Mouse (Mus musculus) adrenal gland, adult 18-20 months (tissue): ENCODE results near the gene Mier3. TPM values are rescaled to one million over a fixed set of nuclear protein-coding genes. Genes with fewer than 3 reads are reported as not detected.
"Not testable (repeated sequence)": the region's sequence is repeated elsewhere in the genome, so short reads cannot be mapped to it uniquely, and the experiment has no call there.

Experiments used
- DNase-seq, 2 experiments: peaks; one replicate each; pipeline ENCODE4 v3.0.0; 2021 to 2022; ENCODE audit warnings: low spot score in 2 of 2
- total RNA-seq, 2 experiments: library from RNA; stranded (reverse); gene quantifications; 1 replicate in 1 of 2; 2 replicates in 1 of 2; pipeline ENCODE4 v1.2.3; 2021

Mier3 gene
- total RNA-seq, 2 experiments from 2014 or later: 24.7 to 46.0 TPM

DNA sequence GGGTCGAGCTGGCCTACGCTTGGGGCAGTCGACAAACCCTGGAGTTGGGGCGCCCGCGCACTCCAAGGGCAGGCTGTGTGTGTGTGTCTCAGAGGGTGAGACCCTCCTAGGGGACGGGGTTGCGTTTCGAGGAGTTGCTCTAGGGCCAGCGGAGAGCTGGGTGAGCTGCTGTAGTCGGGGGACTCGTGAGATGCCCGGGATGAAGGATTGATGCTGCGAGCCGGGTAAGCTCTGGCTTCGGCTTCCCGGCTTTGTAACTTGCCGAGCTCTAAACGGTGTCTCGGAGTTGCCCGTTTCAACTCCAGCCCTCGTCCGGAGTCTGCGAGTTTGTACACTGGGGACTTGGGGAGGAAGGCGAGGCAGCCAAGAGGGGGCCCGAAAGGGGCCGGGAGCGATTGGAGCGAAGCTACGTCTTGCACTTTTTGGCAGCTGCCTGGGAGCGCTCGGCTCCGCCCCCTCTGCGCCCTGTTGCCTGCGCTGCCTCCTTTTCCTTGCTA lies 6.6 kb downstream of the Mier3 start:
- peak; percentile 62 to 65 for DNase-seq

DNA sequence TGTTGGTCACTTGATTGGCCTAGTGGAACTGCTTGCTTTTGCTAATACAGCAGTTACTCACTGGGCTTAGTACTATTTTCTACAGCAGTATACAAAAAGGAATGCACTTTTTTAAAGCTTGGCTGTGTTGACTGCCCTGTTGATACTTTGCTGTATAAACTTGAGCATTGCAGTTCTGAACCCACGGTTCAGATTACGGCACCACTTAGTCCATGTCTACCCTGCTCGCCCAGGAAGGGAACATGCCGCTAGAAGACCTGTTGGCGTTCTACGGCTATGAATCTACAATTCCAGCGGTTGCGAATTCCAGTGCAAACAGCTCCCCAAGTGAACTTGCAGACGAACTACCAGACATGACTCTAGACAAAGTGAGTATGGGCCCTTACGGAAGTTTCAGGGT lies 22.6 kb downstream of the Mier3 start:
- no peak for DNase-seq

DNA sequence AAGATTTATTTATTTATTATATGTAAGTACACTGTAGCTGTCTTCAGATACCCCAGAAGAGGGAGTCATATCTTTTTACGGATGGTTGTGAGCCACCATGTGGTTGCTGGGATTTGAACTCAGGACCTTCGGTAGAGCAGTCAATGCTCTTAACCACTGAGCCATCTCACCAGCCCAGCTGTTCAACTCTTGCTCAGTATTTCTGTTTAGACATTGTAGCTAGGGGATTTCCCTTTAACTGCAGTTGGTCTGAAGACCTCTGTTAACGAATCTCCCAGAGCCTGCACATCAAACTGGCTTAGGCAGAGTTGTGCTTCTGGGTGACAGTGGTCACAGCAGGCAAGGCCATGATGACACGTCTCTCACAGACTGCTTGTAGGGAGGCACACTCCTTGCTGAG lies 23.2 kb downstream of the Mier3 start:
- DNase-seq: not testable (repeated sequence)

DNA sequence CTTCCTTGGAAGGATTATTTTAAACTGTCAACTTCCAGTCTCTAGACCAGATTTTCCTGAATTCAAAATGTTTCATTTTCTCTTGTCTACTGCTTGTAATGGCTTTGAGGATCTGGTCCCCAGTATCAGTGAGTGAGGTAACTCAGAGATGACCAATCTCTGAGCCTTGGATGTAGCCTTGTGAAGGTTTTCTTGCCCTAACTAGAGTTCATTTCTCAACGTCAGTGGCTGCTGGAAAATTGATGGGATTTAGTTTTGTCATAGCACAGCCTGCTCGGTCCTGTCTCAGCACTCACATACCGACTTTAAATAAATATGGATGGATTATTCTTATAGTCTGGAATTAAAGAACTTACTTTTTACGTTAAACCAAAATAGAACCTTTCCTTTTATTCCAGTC lies 29.8 kb downstream of the Mier3 start:
- no peak for DNase-seq

DNA sequence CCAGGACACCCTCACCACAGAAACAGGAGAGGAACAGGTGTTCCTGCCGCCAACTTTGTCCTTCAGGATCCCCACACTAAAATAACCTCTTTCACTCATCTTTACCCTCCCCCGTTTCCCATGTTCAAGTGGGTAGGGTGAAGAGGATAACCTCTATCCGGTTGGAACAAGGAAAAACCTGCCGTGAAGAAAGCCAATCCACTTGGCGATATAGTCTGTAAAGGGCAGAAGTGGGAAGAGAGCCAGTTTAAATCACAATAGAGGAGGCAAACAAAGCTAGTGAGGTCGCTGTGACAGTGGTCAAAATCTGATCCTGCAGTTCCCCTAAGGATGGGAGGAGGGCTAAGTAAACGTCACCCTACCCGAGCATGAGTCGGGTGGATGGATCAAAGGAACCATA lies 38.9 kb downstream of the Mier3 start:
- no peak for DNase-seq

DNA sequence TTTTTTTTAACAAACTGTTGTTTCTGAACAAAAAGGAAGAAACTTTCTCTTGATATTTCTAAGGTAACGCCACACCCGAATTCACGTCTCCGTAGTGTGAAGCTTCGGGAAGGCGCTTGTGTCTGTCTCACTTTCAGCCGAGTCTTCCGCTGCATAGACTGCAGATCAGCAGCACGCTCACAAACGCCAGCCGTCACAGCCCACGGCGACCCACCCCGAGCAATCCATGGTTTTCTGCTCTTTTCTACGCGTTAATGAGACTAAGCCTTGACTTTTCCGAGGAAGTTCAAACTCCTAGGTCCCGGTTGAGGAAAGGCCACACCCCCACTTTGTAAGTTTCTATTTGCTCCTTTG lies 44.0 kb downstream of the Mier3 start:
- DNase-seq: no peak

DNA sequence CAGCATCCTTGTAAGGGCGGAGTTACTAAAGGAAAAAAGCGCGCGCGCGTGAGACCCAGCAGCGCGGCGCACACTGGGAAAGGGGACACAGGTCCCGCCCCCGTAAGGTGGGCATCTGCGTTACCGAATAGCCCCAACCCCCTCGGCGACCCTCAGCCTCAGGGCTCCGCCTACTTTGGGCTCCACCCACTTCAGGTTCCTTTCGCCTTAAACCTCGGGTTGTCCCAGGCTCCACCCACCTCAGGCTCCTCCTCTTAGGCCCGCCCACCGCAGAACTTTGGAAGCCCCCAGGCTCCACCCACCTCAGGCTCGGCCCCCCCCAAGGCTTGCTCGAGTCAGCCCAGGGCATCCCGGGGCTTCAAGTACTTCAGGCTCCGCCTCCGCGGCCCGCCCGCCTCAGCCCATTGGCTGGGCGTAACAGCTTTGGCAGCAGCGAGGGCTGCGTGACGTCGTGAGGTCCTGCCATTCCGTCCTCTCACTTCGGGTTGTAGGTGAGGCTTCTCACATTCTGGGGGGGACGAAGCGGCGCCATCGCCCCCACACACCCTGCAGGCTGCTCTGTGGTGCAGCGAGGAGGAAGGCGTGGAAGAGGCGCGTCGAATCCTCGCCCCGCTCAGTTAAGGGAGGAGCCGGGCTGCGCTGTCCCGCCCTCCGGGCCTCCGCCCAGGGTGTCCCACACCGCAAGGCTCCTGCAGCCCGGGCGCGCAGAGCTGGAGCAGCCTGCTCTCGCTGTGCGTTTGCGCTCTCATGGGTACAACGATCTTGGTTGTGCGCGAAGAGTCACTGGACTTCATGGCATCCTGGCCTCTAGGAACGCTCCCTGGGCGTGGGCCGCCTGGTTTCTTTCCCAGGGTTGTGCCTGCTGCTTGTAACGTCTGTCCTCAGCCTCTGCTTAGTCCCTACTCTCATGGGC lies 44.6 kb downstream of the Mier3 start:
- DNase-seq: peak; percentile 91 to 93

DNA sequence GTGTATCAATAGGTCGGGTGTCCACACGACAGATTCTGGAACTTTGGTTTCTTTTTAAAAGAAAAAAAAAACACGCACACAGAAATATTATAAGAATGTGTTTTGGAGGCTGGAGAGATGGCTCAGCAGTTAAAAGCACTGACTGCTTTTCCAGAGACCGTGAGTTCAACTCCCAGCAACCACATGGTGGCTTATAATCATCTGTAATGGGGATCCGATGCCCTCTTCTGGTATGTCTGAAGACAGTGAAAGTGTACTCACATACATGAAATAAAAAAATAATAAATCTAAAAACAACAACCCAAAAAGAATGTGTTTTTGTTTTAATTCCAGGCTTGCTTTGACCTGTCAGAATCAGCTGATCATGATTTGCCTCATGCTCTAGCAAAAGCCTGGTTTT lies 46.1 kb downstream of the Mier3 start:
- DNase-seq: no peak

DNA sequence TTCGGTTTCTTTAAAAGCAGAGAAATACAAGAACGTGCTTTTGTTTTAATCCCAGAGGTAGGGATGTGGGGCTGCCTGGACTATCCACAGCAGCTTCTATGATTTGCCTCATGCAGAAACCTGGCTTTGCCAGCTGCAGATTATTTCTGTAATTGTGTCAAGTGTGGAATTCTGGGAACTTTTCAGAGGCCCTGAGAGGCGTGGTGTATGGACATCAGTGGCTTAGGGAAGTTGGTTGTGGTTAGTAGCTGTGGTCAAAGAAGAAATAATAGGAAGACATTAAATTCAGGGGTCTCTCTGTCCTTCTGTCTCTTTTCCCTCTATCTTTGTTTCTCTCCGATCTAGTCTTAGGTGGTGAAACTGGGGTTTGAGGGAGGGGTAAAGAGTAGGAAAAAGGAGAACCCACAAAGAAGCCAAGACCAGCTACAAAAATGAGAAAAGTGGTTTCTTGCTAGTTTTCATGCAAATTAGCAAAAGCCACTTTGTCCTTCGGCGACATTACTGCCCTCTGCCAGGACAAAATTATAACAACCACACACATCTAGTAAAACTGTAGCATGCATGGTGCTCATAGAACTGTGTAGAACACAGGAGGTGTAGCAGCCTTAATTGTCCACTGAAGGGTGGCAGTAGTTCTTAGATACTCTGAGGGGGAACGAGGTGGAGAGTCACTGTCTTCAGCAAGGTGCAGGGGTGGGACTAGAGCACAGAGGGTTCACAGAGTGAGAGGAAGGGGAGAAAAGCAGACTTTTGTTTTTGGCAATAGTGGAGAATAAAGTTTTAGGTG lies 60.6 kb downstream of the Mier3 start:
- no peak for DNase-seq

DNA sequence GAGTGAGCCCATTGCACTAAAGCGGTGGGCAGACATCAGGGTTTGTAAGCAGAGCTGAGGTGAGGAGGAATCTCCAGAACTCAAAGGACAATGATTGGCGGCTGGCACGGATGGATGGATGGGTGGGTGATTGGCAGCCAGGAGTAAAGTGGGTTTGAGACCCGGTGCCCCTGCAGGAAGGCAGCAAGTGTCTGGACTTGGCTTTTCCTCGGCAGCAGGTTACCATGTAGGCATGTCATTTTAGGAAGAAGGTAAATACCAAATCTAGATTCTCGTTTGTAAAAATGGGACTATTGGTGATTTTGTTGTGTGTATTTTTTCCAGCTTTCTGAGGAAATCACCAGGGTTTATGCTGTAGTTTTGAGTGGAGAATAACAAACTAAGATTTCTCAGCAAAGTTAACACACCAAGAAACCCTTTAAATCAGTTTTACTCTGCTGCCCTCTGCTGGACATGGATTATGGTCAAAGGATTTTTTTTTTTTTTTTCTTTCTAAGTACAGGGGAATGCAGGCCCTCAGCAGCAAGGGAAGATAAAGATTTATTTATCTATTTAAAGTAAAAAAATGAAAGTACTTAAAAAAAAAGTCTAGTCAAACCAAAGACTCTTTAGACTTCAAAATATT lies 61.3 kb downstream of the Mier3 start:
- DNase-seq: peak in 1 of 2 experiments; percentile 44

DNA sequence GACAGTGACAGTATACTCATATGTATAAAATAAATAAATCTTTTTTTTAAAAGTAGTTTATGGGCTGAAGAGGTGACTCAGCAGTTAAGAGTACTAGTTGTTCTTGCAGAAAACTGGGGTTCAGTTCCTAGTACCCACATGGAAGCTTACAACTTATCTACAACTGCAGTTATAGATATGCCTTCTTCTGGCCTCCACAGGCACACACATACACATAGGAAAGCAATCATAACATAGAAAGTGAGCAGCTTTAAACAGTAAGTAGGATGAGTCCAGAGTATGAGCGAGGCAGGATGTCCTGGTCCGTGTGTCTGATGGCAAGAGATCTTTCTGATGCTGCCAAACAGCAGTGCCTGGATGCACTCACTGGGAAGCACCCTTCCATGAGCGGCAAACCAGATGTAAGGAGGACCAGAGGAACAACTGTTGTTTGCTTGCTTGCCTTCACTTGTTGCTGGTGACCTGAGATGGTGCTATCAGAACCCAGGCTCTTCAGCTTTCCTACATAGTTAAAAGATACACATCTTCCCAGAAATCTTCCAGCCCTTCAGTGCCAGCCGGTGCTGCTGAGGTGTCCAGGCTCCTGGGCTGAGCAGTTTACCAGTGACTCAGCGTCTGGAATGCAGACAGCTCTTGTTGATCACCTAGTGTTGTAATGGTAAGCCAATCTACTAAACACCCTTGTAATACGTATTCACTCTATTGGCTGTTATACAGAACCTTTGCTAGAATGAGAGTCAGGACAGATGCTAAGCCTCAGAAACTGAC lies 63.6 kb downstream of the Mier3 start:
- no peak for DNase-seq

DNA sequence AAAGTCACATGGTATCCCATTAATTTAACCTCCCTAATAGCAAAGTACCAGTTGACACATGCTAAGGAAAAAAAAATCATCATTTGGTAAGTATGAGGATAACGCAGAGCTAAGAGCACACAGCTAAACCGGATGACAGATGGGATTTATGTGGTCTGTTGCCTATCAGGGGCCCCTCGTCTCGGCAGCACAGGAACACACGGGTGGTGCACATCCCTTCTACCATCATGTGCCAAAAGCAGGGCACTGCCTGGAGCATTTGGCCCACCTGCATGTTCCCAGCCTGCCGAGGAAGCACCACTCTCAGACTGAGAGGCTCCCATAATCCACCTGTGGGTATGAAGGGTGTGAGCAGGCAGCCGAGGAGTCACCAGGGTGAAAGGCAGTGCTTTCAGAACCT lies 64.4 kb downstream of the Mier3 start:
- no peak for DNase-seq

DNA sequence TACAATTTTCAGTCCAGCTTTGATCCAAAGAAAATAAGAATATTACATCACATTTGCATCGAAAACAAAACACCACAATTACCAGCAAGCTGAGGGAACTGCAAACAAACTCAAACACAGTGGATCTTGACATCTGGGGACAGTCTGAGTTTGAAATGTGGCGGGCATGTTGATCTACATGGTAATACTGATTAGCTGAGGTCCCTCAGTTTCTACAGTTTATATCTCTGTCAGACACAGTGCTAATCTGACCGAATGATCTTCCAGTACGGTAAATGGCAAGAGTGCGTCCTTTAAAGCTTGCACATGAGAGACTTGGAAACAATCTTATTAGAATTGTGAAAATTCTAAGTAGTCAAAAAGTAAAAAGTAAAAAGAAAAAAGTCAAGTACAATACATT lies 66.1 kb downstream of the Mier3 start:
- no peak for DNase-seq

DNA sequence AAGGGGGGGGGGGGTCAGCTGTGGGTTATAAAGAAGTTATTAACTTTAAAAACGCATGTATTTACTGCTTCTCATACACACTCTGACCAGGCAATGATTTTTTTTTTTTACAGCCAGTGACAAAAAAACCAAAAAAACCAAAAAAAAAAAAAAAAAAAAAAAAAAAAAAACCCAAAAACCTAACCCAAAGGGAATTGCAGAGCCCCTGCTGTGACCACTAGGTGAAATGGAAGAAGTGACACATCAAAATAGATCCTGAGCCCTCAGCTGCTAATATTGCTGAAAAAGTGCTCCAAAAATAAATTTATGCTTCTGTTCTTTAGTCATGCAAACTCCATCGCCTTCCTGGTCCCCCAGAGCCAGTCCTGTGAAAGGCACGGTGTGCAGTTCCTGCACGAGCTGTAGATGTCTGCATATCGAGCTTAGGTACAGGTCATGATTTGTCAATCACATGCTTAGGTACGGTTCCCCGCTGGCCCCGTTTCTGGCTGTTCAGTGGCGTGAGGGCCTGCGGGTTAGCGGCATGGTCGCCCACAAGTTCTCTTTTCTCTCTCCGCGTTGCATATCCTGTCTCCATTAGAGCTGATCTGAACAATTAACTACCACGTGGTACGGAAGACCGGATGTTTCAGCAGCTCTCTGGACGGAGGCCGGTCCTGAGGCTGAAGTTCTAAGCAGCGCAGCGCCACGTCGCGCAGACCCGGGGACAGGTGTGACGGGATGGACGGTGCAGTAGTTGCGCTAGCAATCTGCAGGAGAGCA lies 67.7 kb downstream of the Mier3 start:
- DNase-seq: no peak

DNA sequence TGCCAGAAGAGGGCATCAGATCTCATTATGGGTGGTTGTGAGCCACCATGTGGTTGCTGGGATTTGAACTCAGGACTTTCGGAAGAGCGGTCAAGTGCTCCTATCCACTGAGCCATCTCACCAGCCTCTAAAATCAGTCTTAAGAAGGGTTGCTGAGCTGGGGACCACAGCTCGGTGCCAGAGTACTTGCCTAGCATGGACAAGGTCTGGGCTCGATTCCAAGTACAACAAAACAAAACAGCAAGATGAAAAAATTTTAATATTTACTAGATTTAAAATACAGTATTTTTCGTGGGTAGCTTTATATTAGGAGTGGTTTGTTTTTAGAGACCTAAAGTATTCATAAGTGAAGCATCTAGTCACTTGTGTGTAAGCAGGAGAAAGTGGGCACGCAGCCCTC lies 72.5 kb downstream of the Mier3 start:
- DNase-seq: no peak

DNA sequence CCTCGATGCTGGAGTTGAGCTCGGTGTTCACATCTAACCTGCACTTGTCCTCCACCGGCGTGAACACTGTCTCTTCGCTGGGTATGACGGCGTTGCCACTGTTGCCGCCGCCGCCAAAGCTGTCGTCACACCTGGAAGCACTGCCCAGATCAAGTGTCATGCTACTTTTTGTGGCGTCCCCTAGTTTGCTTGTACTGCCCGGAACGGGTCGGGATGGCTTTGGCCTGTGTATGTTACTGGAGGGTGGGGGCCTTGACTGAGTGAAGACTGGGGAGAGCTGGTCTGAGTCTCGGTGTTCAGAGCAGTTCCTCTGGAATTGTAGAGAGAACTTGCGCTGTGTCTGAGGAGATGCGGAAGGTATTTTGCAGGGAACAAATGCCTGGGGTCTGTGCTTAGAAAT lies 74.6 kb downstream of the Mier3 start:
- no peak for DNase-seq

DNA sequence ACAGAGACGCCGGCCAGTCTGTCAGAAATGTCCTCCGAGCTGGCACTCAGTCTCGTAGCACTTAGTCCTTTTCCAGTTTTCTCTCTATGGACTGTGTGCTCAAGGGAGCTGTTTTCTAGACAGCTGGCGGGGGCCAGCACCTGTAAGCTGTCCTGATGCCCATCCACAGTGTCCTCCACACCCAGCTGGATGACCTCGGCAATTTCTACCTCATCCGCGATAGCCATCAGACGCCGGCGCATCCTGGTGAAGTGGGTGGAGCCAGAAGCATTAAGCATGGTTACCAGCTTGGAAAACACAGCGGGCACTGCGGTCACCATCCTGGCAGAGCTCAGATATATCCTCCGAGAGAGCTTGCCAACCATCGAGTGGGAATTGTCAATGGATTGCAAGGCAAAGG lies 75.2 kb downstream of the Mier3 start:
- no peak for DNase-seq

DNA sequence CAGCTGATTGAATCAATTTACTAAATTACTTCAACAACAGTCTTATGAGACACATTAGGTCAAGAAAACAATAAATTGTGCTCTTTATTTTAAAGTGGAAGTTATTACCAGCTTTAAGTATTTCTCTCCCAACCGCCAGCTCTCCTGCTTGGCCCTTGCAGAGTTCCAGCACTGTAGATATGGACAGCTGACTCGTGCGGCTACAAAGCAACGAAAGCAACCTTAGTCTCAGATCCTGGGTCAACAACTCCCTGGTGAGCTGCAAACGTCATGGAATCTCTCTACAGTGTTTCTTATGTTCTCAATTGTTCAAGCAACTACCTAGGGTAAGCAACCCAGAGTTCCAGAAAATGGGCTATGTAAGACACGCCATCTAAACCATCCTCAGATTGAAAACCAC lies 76.2 kb downstream of the Mier3 start:
- DNase-seq: no peak

DNA sequence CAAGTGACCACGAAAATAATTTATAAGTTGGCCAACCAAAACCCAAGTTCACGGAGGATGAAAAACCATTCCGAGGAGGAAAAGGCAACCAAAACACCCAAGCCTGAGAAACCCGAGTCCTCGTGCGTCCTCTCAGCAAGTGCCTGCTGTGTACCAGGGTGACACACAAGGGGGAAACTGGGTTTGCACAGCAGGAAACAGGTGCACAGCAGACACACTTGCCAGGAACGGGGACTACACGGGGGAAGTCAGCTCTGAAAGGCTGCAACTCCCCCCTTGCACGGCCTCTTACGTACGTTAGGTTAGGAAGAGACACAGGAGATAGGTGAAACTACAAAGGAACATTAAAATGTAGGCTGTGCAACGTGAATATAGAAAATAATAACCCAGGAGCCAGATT lies 81.7 kb downstream of the Mier3 start:
- no peak for DNase-seq
